Mouse (Mus musculus) embryonic facial prominence, embryonic 13.5 days (tissue): Measurements from ENCODE around the gene Fgfr2. TPM values are rescaled to one million over a fixed set of nuclear protein-coding genes. Genes with fewer than 3 reads are reported as not detected.

Experiments
- ATAC-seq: fragments of 200-750 bp; cut with Nextera tagmentation; 2 replicates; pipeline ENCODE4 v1.8.0; 2017; ENCODE audit warnings: low read depth; ENCODE audit not compliant: insufficient number of reproducible peaks, insufficient read depth, low FRiP score, low TSS enrichment
- H3K27ac ChIP-seq: fragments of 300-500 bp; sonication (generic); 2 replicates; pipeline ENCODE4 v1.5.1; 2015; ENCODE audit warnings: moderate library complexity, mild to moderate bottlenecking, inconsistent platforms
- H3K27me3 ChIP-seq: fragments of 300-500 bp; sonication (generic); 2 replicates; pipeline ENCODE4 v1.6.1; 2015; ENCODE audit warnings: mild to moderate bottlenecking, inconsistent platforms
- H3K36me3 ChIP-seq: fragments of 300-500 bp; sonication (generic); 2 replicates; pipeline ENCODE4 v1.6.1; 2015; ENCODE audit warnings: mild to moderate bottlenecking, inconsistent platforms
- H3K4me1 ChIP-seq: fragments of 300-500 bp; sonication (generic); 2 replicates; pipeline ENCODE4 v1.6.1; 2015; ENCODE audit warnings: inconsistent platforms
- H3K4me2 ChIP-seq: fragments of 300-500 bp; sonication (generic); 2 replicates; pipeline ENCODE4 v1.6.1; 2015; ENCODE audit warnings: moderate library complexity, mild to moderate bottlenecking, inconsistent platforms
- H3K4me3 ChIP-seq: fragments of 300-500 bp; sonication (generic); 2 replicates; pipeline ENCODE4 v1.5.1; 2015; ENCODE audit warnings: mild to moderate bottlenecking, inconsistent platforms
- H3K9ac ChIP-seq: fragments of 300-500 bp; sonication (generic); 2 replicates; pipeline ENCODE4 v1.6.1; 2015; ENCODE audit warnings: mild to moderate bottlenecking, inconsistent platforms
- H3K9me3 ChIP-seq: fragments of 300-500 bp; sonication (generic); 2 replicates; pipeline ENCODE4 v1.6.1; 2016; ENCODE audit warnings: inconsistent platforms
- WGBS: fragments of 180-500 bp; shearing (Covaris S2); methylation state at CpG from one replicate; pipeline ENCODE4 v1.1.7; 2015; ENCODE audit warnings: mixed read lengths; 5-methylcytosine and 5-hydroxymethylcytosine counted together
- polyA plus RNA-seq: library from polyadenylated mRNA; unstranded; fragments of >200 nt; fragmentation: Nextera tagmentation; extraction: Ambion mirVana; gene quantifications from 2 replicates; pipeline ENCODE4 v1.2.1, GENCODE M21; 2015

Gene Fgfr2
- polyA plus RNA-seq, 1 experiment from 2014 or later: 174 TPM

GRCm38 (mm10) chr7:132658058-132658450, 465.1 kb downstream of the Fgfr2 start:
- 2% methylated on average over 9 of the region's 9 CpGs for WGBS
- Histone ChIP-seq H3K27ac (peak overlapping the region; percentile 69), H3K36me3 (no peaks in the 10 kb centered on the region), H3K4me2 (peak overlapping the region; percentile 37), H3K9me3 (no peaks in the 10 kb centered on the region), H3K27me3 (no peaks in the 10 kb centered on the region), H3K4me1 (peaks cover 45% of the 10 kb centered on the region), H3K4me3 (no peak overlapping the region), H3K9ac (peak overlapping the region; percentile 32)
- ATAC-seq: no peak

DNA sequence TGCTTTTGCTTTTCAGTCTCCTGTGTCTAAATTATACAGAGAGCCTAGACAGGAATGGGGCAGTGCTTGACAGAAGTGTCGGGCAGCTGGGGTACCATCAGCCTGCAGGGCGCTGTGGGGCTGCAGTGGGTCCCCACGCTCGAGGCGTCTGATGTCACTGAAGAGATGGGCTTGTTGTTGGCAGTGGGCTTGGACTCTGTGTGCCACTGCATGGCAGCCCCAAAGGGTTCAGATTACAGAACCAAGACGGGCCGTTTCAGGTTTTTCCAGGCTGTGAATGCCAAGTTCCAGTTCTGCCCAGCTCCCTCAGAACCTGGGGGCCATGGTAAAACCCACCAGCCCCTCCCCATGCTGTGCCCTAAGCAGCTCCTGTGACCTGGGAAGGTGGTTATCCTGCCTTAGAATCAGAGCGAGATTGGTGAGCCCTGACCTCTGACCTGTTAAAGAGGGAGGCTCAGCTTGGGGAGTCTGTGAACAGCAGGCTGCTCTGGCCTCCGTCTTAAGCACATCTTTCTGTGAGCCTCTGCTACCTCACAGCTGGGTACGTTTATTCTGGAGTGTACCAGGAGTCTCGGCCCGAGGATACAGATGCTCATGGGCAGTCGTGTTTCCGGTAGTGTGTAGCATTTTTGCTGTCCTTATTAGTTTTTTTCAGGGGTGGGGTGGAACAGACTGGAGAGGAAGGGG, 465.6 kb downstream of the Fgfr2 start:
- peak overlapping the region; percentile 69 for H3K27ac ChIP-seq
- no peak overlapping the region for H3K4me3 ChIP-seq
- 26% methylated on average over 14 of the region's 14 CpGs for WGBS
- no peaks in the 10 kb centered on the region for H3K27me3 ChIP-seq
- H3K9me3 ChIP-seq: no peaks in the 10 kb centered on the region
- H3K36me3 ChIP-seq: no peaks in the 10 kb centered on the region
- ATAC-seq: no peak
- H3K4me1 ChIP-seq: peaks cover 45% of the 10 kb centered on the region
- H3K9ac ChIP-seq: peak overlapping the region; percentile 32
- H3K4me2 ChIP-seq: peak overlapping the region; percentile 37

- no peak overlapping the region for H3K9ac ChIP-seq
- H3K27me3 ChIP-seq: no peaks in the 10 kb centered on the region
- no peak overlapping the region for H3K4me3 ChIP-seq
- 0 out of 2 replicates have a peak overlapping the region, but pooled peaks have one; percentile 16 for H3K4me2 ChIP-seq
- ATAC-seq: no peak
- H3K27ac ChIP-seq: no peak overlapping the region
- WGBS: 3% methylated on average over 3 of the region's 3 CpGs
- H3K9me3 ChIP-seq: no peaks in the 10 kb centered on the region
- no peaks in the 10 kb centered on the region for H3K36me3 ChIP-seq
- H3K4me1 ChIP-seq: peaks cover 45% of the 10 kb centered on the region
These were observed 466.6 kb downstream of the Fgfr2 start for GRCm38 (mm10) chr7:132656548-132656947.

DNA sequence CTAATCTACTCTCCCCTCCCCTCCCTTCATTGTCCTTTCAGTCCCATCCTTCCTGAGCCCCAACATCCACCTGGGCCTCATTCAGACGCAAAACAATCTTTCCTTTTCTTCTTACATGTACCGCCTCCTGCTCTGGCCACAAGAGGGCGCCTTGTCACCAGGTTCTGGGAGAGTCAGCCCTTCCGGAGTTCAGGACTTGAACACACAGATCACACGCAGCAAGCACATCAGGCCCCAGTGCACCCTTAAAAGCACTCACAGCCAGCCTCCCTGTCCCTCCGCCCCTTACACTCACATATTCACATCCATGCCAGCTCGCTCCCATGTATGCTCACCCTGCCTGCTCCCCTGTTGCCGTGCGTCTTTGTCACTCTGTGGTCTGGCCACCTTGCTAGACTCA, 467.1 kb downstream of the Fgfr2 start:
- Histone ChIP-seq H3K4me1 (peaks cover 45% of the 10 kb centered on the region), H3K9ac (peak overlapping the region; percentile 40; the same call in 1 of the 2 replicates), H3K27ac (no peak overlapping the region), H3K4me2 (0 out of 2 replicates have a peak overlapping the region, but pooled peaks have one; percentile 16), H3K9me3 (no peaks in the 10 kb centered on the region), H3K36me3 (no peaks in the 10 kb centered on the region), H3K4me3 (no peak overlapping the region), H3K27me3 (no peaks in the 10 kb centered on the region)
- ATAC-seq: no peak; the same call in 1 of the 2 replicates
- 19% methylated on average over 9 of the region's 9 CpGs for WGBS

DNA sequence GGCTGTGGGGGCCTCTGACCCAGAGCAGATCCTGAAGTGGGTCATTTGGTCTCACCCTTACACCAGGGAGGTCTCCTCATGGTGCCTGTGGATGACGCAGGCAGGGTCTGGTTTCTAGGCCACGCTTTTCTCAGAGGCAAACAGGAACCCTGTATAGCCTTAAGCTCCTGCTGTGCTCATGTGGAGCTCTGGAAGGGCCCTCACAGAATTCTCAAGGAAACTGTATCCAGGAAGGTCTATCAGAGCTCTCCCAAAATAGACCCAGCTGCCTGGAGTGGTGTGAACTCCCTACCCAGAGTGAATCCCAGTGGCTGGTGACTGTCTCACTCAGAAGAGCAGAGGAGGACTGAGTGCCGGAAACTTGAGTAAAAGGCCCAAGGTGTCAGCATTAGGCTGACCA, 468.7 kb downstream of the Fgfr2 start:
- Histone ChIP-seq H3K4me1 (peaks cover 33% of the 10 kb centered on the region), H3K36me3 (no peaks in the 10 kb centered on the region), H3K4me2 (no peak overlapping the region), H3K9ac (no peak overlapping the region), H3K4me3 (no peak overlapping the region), H3K27ac (no peak overlapping the region), H3K9me3 (no peaks in the 10 kb centered on the region), H3K27me3 (no peaks in the 10 kb centered on the region)
- ATAC-seq: no peak; the same call in 1 of the 2 replicates
- 82% methylated on average over 3 of the region's 3 CpGs for WGBS

DNA sequence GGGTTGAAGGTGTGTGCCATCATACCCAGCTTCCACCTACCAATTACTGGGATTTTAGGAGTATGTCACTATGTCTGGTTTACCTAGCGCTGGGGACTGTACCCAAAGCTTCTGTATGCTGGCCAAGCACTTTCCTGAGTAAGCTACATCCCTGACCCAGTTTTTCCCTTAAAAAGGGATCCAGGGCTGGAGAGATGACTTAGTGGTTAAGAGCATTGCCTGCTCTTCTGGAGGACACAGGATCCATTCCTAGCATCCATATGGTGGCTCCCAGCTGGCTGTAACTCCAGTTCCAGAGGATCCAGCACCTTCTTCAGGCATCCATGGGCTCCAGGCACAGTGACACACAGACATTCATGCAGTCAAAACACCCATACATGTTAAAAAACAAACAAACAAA, 476.6 kb downstream of the Fgfr2 start:
- H3K9me3 ChIP-seq: no peaks in the 10 kb centered on the region
- H3K27me3 ChIP-seq: no peaks in the 10 kb centered on the region
- H3K27ac ChIP-seq: no peak overlapping the region
- H3K4me1 ChIP-seq: no peaks in the 10 kb centered on the region
- ATAC-seq: no peak
- no peak overlapping the region for H3K4me3 ChIP-seq
- WGBS: 97% methylated on average over 1 of the region's 1 CpGs
- no peak overlapping the region for H3K9ac ChIP-seq
- no peak overlapping the region for H3K4me2 ChIP-seq
- H3K36me3 ChIP-seq: no peaks in the 10 kb centered on the region

DNA sequence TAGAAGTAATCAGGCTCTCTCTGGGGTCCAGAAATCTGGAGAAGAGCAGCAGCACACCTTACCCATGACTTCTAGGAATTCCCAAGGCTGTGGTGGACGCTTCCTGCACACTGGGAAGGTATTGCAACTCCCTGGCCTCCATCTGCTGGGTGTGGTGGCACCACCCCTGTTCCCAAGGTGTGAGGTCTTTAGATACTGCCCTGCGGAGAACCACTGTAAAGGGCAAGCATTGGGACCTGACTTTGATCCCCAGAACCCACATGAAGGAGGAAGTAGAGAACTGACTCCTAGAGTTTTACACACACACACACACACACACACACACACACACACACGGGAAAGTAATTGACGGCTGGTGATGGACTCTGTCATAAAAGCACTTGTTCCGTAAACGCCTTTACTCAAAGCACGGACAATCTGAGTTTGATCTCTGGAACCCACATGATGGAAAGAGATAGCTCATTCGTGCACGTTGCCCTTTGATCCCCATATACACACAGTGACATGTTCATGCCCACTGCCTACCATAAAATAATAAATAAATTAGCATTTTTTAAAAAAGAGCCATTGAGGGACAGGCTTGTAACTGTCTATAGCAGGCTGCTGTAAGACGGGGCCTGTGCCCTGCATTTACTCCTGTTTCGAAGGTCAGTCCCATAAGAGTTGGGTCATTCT, 478.4 kb downstream of the Fgfr2 start:
- Histone ChIP-seq H3K4me2 (no peak overlapping the region), H3K27ac (no peak overlapping the region), H3K4me1 (no peaks in the 10 kb centered on the region), H3K27me3 (no peaks in the 10 kb centered on the region; the same call in 1 of the 2 replicates), H3K9me3 (no peaks in the 10 kb centered on the region), H3K36me3 (no peaks in the 10 kb centered on the region), H3K4me3 (no peak overlapping the region), H3K9ac (no peak overlapping the region)
- 81% methylated on average over 11 of the region's 11 CpGs for WGBS
- ATAC-seq: no peak

DNA sequence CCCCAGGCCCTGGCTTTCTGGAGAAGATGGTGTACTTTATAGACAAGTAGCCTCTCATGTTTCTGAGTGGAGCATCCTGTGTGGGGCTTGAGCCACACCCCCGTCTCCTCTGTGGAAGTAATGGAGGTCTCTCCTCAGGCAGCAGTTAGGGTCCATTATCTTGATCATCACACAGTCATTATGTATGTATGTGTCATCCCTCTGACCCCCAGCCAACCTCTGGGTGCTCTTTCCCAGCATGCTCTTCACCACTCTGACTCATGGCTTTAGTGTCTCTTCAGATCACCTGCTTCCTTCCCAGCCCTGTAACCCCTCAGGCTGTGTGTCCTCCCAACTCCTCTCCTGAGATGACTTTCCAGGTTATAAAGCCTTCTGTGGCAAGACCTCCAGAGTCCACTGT, 481.5 kb downstream of the Fgfr2 start:
- Histone ChIP-seq H3K4me2 (no peak overlapping the region), H3K4me3 (no peak overlapping the region), H3K27me3 (no peaks in the 10 kb centered on the region; the same call in 1 of the 2 replicates), H3K27ac (no peak overlapping the region), H3K9ac (no peak overlapping the region), H3K4me1 (0 out of 2 replicates have a peak, but pooled peaks cover 3% of the 10 kb centered on the region), H3K36me3 (no peaks in the 10 kb centered on the region), H3K9me3 (no peaks in the 10 kb centered on the region)
- WGBS: 78% methylated on average over 1 of the region's 1 CpGs
- no peak for ATAC-seq

DNA sequence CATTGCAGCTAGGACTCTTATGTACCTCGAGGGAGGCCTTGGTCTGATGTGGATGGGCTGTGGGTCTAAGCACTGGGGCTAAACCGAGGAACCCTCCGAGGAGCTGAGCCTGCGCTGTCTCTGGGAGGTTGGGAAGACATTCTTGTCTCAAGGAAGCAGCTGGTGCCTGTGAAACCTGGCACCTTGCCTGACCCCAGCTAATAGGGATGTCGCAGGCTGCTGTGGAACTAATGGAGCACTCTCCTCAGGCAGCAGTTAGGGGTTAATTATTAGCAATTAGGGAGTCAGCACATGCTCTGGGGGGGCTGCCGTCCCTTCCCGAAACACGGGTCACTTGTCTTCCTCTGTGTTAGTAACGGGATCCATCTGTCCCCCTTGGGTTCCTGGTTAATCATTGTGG, 482.2 kb downstream of the Fgfr2 start:
- WGBS: 18% methylated on average over 9 of the region's 9 CpGs

GRCm38 (mm10) chr7:132638446-132639087, 484.6 kb downstream of the Fgfr2 start:
- H3K36me3 ChIP-seq: no peaks in the 10 kb centered on the region
- H3K4me3 ChIP-seq: no peak overlapping the region
- no peak overlapping the region for H3K9ac ChIP-seq
- H3K9me3 ChIP-seq: no peaks in the 10 kb centered on the region
- no peak overlapping the region for H3K27ac ChIP-seq
- H3K4me1 ChIP-seq: 0 out of 2 replicates have a peak, but pooled peaks cover 3% of the 10 kb centered on the region
- WGBS: 50% methylated on average over 12 of the region's 12 CpGs
- no peak for ATAC-seq
- no peak overlapping the region for H3K4me2 ChIP-seq
- no peaks in the 10 kb centered on the region; the same call in 1 of the 2 replicates for H3K27me3 ChIP-seq

More for the DNA sequence above, 482.2 kb downstream of the Fgfr2 start:
- no peak for ATAC-seq
- Histone ChIP-seq H3K36me3 (no peaks in the 10 kb centered on the region), H3K4me3 (no peak overlapping the region), H3K27me3 (no peaks in the 10 kb centered on the region; the same call in 1 of the 2 replicates), H3K9me3 (no peaks in the 10 kb centered on the region), H3K9ac (no peak overlapping the region), H3K4me1 (0 out of 2 replicates have a peak, but pooled peaks cover 3% of the 10 kb centered on the region), H3K27ac (no peak overlapping the region), H3K4me2 (no peak overlapping the region)

GRCm38 (mm10) chr7:132637292-132637691, 485.9 kb downstream of the Fgfr2 start:
- Histone ChIP-seq H3K4me2 (no peak overlapping the region), H3K9me3 (no peaks in the 10 kb centered on the region), H3K4me3 (no peak overlapping the region), H3K4me1 (0 out of 2 replicates have a peak, but pooled peaks cover 3% of the 10 kb centered on the region), H3K9ac (no peak overlapping the region), H3K27ac (no peak overlapping the region), H3K27me3 (no peaks in the 10 kb centered on the region; the same call in 1 of the 2 replicates), H3K36me3 (no peaks in the 10 kb centered on the region)
- ATAC-seq: no peak
- 14% methylated on average over 12 of the region's 12 CpGs for WGBS
